Mouse (Mus musculus) liver, adult 2 months (tissue): ENCODE measurements around the gene Ddc.

Experiments
- CTCF ChIP-seq: fragments of 200-500 bp; IDR thresholded peaks from 2 replicates; pipeline ENCODE4 v1.5.1; 2011; ENCODE audit warnings: low read depth, low read length, control low read depth
- POLR2A ChIP-seq: fragments of 200-500 bp; IDR thresholded peaks from 2 replicates; pipeline ENCODE4 v1.6.1; 2011; ENCODE audit warnings: low read length, control low read depth; ENCODE audit not compliant: insufficient read depth; ENCODE audit errors: extremely low read depth

GRCm38 (mm10) chr11:11850476-11851267 is 47.3 kb downstream of the Ddc start:
- TF ChIP-seq CTCF: no peak
- no peak for TF ChIP-seq POLR2A
